Mouse (Mus musculus) retina, adult 2 months (tissue): ENCODE results near the gene Rbm20.
A peak's percentile ranks its signal among the peaks of the same experiment; 100 is the strongest.

ENCODE experiments used
- DNase-seq: peaks from one replicate; pipeline ENCODE4 v3.0.0-alpha.2; 2012; ENCODE audit warnings: low read depth, low spot score

The Rbm20 gene

DNA sequence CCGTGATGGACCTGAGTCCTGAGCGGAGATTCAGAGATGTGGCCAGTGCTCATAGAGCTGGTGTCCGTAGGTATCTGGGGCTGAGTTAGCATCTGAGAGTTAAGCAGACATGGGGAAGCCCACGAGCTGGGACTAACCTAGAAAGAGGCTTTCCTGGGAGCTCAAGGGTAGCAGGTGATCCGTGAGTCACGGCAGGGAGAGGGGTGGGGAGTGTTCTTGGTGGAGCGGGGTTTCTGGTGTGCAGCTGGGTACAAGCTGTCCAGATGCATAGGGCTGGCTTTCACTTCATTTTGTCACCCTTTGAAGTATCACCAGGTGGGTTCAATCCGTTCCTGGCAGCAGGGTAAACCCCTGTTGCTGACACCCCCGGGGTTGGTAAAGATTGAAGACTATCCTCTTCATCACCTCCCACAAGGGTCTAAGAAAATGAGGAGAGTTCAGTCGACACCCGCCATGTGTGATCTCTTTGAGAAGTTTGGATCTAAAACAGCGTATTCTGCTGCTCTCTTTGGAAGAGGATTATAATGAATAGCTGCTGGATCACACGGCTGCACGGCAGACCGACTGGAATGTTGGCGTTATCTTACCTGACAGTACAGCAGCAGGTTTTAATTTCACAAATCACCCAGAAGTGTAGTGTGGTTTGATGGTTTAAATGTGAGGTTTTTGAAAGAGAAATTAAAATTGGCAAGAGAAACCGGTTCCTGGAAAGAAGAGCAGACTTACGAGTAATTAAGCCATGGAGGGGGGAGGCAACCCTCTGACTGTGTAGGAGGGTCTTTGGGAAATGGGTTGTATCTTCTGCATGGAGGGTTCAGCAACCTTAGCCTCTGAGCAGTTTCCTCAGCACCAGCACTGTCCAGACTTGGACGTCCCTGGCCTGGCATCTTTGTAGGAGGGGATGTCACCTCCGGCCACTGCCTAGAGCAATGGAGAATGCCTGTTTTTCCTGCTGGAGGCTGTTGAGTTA is 114.9 kb downstream of the Rbm20 start:
- DNase-seq: peak; percentile 81

DNA sequence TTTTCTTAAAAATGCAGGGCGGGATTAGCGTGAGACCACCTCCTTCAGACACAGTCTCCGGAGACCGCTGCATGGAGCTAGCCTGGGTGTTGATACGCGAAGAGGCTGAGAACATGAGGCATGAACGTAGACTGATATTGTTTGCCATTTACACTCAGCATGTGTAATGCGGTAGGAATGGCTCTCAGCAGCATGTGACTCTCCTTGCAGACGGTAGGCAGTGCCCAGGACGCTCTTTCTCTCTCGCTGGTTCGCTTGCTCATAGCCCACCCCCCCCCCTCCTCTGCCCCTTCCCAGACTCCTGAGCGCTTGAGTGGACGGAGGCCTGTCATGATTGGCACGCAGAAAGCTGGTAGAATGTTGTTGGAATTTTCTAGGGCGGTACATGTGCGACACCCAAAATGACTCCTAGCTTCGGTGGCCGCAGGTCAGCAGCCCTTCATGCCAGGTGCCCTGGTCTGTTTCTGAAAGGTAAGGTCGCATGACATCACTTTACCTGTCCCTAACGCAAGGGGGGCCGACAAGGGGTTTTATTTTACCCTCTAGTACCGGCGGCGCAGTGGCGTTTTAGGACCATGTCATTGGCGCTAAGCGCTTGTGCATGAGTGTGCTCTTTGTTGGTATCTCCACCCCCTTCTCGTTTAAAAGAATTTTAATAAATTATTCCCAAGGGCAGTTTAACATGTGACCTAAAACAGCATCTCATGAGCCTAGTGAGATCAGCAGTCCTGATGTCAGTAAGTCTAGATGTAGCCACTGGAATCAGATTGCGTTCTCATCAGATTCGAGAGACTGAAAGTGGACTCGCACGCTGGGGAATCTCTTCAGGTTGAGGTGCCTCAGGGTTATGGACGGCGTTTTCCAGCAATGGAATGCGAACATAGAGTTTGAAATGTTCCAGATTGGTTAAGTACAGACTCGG is 116.1 kb downstream of the Rbm20 start:
- no peak for DNase-seq

DNA sequence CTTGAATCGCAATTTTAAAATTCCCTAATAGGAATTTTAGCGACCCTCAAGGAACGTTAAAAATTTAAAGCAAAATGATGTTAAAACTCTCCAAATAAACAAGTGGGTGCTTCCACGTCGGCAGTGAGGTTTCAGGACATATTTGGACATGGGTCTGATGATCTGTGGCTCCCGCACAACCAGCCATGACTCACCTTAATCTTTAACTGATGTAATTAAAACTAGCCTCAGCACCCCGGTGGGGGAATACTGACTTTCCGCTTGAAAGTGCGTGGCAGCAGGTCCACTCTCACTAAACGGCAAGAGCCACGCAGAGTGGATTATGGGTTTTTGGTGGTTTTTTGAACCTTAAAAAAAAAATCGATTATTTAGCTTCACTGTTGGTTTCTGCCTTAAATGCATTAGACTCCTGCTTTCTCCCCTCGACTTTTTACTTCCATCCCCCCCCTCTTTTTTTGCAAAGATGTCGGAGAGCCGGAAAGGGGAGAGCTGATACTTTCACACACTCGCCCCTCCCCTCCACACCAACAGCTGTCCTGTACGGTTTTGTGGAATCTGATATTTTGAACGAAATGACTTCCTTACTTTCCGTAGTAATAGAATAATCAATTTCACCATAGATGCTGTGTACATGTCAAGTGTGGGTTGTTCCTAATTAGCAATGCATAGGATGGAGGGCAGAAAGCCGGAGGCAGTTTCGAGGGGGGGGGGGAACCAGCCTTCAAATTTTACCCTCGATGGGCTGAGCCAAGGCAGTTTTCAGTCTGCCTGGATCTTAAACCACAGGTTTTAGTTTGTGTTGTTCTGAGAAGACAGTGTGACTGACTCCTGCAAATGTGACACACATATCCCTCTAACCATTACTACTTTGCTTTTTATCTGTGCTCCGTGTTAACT is 117.1 kb downstream of the Rbm20 start:
- DNase-seq: no peak

DNA sequence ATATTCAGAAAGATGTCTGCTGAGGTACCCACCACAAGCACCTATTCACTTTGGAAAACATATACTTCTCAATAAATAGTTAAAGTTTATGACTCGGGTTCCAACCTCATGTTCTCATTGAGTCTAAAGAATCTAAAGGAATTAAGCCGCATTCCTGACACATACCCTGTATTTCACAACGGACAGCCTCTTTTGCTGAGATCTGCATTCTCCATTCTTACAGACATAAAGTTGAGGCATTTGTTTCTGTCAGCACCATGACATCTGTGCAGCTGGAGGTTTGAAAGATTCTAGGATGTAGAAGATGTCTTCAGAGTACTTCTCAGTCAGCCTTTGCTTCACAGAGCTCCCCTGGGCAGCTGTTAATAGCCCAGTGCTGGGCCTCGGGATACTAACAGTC is 117.9 kb downstream of the Rbm20 start:
- DNase-seq: no peak

DNA sequence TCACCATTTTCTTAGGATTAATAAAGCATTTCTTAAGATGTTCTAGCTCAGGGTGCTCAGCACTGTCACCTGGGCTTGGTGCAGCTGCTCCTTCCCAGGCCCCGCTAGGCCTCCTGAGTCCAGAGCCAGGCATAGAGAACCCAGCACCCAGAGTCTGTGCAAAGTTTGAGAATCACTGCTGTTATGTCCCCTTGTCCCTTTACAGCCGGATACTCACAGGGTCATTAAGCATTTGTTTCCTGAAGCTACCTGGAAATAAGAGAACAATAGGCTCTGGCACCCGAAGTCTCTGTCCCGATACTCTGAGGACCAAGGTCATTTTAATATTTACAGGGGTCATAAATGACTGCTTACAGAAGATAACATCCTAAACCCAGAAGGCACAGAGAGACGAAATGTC is 118.9 kb downstream of the Rbm20 start:
- no peak for DNase-seq

DNA sequence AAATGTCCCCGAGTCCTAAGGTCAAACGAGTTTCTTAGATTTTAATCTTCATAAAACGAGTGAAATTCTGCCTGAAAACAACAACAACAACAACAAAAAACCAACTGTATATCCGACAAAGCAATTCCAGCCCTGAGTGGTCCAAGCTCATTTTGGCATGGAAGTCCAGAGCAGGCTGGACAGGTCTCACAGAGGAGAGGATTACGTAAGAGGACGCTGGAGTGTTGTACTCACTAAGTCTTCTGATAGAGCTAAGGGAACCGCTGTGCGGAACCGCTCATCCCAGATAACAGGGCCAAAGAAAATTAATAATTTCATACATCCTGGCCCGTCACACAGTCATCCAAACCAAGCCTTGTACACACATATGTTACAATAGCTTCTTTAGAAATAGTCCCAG is 120.7 kb downstream of the Rbm20 start:
- DNase-seq: no peak

DNA sequence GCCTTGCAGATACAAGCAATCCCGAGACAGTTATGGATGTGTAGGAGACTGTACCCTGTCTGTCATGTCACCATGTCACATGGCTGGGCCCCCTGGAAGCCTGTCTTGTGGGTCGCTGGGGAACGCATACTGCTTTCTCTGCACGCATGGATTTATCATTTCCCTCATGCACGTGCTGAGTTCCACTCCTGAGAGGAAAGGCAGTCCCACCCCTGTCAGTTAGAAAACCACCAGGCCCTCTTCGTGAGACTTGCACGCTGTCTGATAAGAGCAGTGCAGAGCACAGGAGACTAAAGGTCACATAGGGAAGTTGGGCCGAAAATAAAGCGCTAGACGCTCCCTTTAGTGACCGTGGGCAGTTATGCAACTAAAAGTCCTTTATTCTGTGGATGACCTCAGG is 122.8 kb downstream of the Rbm20 start:
- no peak for DNase-seq

DNA sequence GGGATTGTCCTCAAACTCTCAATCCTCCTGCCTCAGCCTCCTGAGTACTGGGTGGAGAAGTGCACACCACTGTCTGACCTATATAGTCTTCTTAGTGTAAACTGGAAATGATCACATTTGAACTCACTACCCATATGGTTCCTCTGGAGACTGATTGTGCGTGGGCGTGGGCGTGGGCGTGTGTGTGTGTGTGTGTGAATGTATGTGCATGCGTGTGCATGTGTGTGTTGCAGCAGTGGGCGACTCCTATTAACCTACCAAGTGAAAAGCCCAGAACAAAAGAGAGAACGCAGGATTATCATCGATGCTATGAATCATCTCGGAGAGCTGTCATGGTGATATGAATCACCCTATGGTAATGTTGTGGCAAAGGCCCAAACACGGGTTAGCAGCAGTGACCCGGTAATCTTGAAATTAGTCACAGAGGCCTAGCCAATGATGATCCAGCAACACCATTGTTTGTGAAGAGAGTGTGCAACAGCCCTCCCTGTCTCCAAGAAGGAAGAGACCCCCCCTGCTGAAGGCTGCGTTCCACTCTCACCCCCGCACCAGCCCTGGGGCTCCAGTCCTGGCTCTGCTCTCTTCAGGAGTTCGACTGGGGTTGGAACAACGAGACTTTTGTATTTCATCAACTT is 123.4 kb downstream of the Rbm20 start:
- DNase-seq: no peak

DNA sequence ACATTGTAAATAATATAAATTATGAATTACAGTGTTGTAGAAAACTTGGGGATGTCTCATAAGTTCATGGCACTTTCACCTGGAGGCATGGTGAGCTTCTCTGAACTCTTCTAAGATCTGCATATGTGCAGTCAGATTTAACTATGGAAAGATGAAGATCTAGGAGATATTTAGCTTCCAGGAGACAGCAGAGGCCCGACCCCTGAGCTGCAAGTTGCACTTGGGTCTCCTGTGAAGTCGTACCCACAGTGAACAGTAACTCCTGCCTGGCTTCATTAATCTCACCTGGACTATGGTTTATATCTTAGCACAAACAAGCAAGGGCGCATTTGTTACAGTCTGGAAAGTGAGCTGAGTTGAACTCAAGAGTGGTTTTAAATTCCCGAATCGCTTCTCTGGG is 124.3 kb downstream of the Rbm20 start:
- no peak for DNase-seq

DNA sequence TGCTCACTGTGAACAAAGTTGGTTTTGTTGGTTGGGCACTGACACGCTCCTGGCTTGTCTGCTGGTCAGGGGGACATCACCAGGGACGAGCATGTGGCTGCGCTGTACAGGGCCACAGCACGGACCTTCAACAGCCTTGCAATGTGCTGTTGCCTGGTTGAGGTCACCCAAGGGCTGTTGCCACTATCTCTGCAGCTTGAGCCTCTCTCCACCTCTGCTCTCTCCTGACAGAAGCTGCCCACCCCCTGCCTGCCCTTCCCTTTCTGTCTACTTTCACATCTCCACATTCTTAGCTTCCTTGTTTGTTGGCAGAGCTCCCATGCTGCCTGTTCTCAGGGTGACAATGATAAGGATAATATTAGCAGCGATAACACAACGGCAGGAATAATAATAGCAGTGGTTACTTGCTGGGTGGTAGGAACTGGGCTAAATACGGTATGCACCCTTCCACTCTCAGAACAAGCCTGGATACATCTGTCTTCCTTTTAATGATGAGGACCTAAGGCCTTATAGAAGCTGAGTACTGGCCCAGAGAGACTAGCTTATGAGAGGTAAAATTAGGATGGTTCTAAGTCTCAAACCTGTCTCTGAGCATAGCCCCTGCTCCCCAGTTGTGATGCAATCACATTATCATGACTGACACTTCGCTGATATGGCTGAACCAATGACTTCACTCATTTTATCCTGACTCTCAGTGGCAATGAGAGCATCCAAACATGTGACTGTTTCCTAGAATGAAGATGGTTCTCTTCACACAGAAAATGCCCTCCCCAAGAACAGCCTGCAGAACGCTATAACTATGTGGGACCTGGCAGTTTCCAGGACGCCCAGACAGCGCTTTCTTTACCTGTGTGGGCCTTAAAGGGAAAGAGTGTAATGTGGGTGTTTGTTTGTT is 124.9 kb downstream of the Rbm20 start:
- DNase-seq: no peak

DNA sequence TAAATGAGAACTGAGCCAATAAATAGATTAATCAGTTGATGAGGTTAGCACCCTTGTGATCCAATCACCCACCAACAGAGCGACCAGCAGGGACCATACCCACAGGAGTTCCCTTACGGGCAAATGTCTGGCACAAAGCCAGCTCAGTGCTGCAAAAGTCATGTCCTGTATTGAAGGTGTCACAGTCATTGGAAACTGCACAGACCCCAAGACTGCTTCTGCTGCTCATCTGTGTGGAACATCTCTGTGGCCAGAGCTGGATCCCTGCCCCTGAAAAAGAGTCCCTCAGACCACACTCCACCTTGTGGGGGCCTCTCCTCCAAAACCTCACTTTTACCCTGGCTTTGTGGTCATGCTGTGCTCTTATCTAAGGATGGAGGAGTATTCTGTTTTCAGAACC is 126.8 kb downstream of the Rbm20 start:
- DNase-seq: no peak

DNA sequence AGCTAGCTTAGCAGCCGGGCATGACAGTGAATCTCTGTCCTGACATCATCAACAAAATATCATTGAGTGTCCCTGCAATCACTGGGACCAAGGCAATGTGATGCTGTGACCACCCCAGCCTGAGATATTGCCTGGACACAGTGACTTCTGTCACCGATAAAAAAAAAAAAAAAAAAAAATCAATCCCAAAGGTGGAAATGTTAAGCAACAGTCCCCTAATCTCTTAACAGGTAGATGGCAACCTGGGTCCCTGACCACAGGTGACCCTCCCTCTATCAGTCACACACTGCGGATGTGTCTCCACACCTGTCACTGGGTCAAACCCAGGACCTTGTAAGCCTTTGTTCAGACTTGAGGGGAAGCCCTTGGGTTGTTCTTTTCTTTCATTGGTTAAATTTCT is 128.0 kb downstream of the Rbm20 start:
- DNase-seq: no peak

DNA sequence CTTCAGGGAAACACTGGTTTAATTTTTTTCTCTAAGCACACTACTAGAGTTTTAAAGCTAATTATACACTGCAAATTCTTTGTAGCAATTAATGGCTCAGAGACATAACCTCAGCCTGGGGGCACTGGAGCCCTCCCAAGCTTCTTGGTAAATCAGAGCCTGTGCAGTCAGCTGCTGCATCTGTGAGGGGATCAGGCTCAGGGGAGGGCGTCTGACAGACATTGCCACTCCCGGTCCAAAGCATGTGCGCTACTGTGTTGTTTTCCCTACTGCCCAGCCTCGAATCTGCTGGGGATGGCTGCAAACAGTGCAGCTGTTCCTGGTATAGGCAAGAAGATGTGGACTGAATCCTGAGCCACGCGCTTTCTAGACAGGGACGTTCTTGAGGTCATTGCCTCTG is 129.0 kb downstream of the Rbm20 start:
- DNase-seq: no peak

DNA sequence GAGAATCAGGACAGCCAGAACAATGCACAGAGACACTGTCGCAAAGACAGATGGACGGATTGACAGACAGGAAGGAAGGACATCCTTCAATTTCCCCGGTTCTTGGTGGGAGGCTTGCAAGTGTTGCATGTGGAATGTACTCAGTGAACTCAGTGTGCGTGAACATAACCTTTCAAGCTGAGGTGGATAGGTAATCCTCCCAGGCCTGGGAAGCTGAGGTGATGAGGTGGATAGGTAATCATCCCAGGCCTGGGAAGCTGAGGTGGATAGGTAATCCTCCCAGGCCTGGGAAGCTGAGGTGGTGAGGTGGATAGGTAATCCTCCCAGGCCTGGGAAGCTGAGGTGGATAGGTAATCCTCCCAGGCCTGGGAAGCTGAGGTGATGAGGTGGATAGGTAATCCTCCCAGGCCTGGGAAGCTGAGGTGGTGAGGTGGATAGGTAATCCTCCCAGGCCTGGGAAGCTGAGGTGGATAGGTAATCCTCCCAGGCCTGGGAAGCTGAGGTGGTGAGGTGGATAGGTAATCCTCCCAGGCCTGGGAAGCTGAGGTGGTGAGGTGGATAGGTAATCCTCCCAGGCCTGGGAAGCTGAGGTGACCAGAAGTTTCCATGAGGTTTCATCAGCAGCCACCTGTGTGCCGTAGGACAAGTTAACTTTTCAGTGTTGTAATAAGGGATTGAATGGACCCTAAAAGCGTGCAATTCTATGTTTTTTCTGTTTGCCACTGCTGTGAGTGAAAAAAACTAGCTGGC is 129.6 kb downstream of the Rbm20 start:
- peak; percentile 56 for DNase-seq

DNA sequence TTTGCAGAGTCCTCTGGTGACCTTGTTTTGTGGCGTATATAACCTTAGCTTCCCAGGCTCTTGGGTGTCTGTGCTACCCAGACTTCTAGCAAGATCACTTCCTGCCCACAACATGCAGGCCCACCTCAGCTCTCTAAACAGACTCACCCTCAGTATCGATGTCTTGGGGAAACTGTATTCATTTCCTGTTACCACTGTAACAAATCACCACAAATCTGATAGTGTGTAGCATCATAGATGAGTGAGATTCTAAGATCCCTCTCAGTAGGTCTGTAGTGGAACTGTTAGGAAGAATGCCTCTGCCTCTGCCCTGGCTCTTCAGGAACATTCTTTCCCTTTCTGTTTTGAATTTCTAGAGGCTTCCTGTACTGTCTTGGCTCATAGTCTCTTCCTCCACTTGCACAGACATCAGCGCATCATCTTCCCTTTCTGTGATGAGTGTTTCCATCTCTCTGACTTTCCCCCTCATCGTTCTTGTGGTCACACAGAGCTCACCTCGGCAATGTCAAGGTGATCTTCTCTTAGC is 130.2 kb downstream of the Rbm20 start:
- DNase-seq: no peak

DNA sequence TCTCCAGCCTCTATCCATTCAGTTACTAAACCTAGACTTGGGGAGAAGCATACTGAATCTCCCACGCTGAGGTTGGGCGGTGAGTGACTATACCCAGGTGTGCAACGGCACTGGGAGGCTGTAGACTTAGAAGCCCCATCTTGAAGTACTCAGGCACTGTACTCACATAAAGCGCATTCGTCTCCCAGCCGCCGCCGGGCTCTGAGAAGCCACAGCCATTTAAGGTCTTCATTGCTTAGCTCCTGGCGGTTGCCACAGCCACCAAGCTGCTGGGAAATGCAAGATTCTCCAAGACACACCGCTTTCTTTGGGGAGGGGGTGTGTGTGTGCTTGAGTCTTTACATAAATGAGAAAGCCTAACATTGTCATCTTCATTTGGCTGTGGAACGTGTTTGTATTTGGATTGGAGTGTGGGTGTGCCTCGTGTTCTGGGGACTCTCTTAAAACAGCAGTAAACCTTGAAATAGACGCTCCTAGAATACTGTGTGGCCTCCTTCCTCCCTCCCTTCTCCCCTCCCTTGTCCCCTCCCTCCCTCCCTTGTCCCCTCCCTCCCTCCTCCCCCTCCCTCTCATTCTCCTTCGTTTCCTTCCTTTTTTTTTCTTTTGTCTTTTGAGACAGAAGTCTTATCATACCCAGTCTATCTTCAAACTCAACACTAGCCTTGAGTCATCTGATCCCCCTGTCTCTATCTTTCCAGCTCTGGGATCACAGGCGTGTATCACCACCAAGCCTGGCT is 131.1 kb downstream of the Rbm20 start:
- no peak for DNase-seq

DNA sequence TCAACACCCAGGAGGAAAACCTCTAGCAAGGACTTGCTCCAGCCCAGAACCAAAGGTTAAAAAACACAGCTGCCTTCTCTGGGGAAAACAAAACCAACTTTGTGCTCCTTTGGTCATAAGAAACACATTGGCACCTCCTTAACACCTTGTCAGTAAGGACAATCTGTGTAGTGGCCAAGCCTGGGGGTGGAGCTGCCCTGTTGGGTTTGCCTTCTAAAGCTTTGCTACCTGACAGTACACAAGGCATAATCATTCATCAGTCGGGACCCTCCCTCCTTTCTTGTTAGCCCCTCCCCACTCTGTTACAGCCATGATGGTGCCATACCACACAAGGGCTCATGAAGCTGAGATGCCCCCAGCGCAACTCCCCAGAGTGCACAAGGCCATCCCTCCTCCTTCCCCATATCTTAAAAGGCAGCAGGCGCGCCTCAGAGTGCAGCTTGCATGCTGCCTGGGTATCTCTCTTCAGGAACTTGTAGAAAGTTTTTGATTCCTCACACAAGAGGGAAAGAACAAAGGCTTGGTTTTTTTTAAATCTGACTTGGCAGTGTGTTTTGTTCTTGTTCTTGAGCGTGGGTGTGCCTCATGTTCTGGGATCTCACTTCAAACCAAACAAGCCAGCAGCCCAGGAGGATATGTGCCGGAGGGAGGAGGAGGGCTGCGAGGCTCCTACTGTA is 132.2 kb downstream of the Rbm20 start:
- no peak for DNase-seq

DNA sequence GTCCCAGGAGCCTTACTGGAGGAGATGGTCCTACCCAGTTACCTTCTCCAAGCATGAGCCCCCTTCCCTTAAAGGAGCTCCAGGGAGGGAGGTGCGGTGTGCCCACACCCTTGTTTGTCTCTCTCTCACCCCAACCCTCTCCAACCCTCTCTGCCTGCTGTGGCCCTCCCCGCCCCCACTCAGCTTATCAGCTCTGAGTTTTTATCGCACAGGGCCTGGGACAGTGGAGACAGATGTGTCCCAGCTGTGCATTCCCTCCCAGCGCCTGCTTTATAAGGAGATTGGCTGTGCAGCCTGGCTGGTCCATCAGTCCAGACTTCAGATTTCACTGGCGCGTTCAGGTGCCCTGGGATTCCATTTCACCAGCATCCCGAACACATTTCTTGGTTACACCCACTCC is 132.9 kb downstream of the Rbm20 start:
- DNase-seq: no peak
